Mouse (Mus musculus) kidney, adult 9 months (tissue): ENCODE measurements around the gene Spock2.

Source experiments
- DNase-seq: peaks from one replicate; pipeline ENCODE4 v3.0.0; 2022

The Spock2 gene

DNA sequence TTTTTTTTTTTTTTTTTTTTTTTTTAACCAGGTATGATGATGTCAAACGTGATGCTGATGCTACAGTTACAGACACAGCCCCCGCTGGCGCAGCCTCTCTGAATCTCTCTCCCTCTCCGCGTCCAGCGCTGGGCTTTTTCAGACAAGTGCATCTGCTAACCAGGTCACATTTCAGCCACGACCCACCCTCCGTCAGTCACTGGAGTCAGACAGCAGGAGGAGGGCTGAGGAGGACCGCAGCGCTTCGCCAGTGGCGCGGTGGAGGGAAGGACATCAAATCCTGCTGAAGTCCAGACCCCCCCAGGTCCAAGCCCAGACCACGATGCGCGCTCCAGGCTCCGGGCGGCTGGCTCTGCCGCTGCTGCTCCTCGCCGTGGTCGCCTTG, at the start of gene Spock2:
Spock2 (plus strand) TSS at position 74 of the 385 bp plus-strand sequence.
- no peak for DNase-seq

GRCm38 (mm10) chr10:60062173-60062572, 43.8 kb upstream of the Spock2 start:
- peak; percentile 80 for DNase-seq

GRCm38 (mm10) chr10:60062931-60063330, 43.1 kb upstream of the Spock2 start:
- peak; percentile 75 for DNase-seq

DNA sequence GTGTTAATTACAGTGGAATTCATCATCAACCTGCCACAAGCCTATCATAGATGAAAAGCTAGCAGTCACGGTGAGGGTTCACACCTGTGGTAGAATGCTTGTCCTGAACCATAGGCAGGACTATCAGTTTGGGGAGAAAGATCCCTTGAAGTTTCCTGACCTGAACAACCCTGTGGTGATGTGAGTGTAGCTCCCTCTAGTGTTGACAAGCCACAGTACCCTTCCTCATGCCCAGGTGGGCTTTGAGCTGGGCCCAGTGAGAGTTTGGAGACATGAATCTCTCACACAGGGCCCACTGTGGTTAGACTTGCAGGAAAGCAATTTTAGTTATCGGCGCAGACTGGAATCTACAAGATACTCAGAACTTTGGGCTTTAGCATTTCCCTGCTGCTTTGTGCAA, 39.5 kb upstream of the Spock2 start:
- DNase-seq: peak; percentile 64

- no peak for DNase-seq
These were observed 30.9 kb upstream of the Spock2 start for GRCm38 (mm10) chr10:60075159-60075558.

DNA sequence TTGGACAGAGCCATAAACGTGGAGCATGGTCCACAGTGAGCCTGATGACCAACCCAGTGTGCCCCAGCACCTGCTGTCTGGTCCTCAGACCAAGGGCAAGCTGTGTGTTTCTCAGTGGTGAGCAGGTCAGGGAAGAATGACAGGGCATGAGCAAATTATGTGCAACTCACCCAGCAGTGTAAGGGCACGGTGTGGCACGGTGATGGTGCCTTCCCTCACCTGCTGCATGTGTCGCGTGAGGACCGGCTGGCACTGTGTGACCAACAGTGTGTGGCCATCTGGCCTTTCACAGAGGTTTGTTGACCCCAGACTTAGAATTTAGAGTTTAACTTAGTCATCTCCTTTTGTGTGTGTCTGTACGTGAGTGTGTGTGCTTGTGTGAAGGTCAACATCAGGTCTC, 28.8 kb upstream of the Spock2 start:
- DNase-seq: no peak

DNA sequence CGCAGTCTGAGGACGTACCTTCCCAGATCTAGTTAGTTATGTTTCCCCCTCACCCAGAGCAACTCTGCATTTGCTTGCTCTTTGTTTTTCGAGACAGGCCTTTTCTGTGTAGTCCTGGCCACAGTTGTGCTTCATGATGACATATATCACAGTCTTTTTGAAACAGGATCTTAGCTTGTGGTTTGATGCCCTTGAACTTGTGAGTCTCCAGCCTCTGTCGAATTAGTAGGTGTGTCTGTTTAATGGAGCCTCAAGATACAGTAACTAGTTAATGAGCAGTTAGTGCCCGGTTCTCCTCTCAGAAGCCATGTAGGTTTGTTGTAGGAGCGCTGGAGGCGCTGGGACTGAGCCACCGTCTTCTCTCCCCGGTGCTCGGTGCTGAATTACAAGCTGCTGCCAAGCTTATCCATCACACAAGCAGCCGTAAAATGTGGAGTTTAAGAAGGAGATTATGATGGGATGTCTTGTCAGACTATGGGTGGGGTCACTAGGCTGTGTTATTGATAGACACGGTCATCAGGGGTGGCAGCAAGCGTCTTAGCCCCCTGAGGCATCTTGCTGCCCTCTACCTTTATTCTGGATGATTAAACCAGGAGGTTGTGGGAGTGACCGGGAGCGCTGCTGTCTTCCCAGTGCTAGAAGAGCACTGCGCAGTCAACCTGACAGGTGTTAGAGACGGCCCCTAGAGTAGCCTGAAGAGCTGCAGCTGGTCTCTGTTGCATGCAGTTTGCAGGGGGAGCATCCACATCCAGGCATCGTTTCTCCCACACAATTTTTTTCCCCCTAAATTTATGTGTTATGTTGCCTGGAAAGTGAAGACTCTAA, 28.1 kb upstream of the Spock2 start:
- no peak for DNase-seq

GRCm38 (mm10) chr10:60078561-60078917, 27.5 kb upstream of the Spock2 start:
- no peak for DNase-seq

GRCm38 (mm10) chr10:60080171-60080570, 25.8 kb upstream of the Spock2 start:
- no peak for DNase-seq

- DNase-seq: no peak
These were observed 25.4 kb upstream of the Spock2 start for GRCm38 (mm10) chr10:60080601-60080981.

DNA sequence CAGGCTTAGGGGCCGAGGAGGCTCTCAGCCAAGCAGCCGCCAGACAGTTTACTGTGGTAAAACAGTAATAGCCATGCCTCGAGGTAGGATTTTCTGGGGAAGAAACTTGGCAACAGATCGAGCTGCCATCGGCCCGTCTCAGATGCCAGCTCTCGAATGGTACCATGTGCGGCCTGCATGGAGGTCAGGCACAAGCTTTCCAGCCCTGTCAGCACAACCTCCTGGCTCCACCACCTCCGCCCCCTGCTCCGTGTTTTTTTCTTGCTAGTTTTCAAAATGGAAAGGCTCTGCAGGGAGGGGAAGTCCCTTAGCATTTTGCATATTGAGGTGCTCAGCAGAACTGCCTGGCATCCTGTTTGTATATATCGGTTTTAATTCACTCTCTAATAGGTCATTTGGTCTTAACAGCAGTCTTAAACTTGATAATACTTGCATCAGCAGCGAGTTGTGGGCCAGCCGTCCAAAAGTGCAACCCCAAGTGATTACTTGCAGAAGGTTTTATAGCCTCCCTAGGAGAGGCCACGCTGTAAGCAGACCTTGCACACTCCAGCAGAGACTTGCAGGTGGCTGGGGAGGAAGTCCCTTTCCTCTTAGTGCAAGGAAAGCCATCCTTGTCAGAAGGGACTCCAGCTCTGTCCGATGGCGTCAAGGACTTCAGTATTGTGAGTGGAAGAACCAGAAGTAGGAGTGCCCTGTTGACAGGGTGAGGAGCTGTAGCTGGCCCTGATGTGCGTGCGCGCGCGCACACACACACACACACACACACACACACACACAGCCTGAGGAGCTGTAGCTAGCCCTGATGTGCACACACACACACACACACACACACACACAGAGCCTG, 24.8 kb upstream of the Spock2 start:
- DNase-seq: peak; percentile 83

- peak; percentile 39 for DNase-seq
These were observed 24.1 kb upstream of the Spock2 start for GRCm38 (mm10) chr10:60081905-60082304.

GRCm38 (mm10) chr10:60084065-60084464, 22.0 kb upstream of the Spock2 start:
- DNase-seq: no peak

DNA sequence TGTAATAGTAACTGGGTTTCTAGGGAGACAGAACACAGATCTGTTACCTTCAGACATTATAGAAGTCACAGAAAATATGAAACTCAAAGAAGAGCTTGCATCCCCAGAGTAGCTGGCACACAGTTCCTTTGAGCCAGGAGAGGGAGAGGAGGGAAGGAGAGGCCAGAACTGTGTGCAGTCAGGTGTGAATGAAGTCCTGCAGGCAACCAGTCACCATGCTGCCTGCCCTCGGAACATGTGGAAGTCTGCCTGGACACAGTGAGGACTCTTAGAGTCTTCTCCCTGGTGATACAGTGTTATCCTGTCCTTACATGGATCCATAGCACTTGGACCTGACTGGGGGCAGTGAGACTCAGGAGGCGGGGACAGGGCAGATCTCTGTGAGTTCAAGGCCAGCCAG, 13.7 kb upstream of the Spock2 start:
- no peak for DNase-seq

DNA sequence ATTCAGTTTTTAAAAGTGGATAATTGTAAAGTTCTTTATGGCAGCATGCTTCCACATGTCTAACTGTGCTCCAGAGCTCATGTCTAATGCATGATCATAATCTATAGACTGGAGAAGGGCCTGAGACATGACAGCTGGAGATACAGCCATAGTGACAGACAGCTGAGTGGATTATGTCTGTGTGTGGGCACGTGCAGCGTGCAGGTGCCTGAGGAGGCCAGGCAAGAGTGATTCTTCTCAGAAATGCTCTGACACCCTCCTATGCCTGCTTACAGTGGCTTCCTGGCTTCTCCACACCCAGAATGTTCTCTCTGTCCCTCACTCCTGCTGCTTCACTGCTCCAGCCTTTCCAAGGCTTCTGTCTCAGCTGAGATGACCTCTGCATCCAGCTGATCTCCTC, 12.3 kb upstream of the Spock2 start:
- no peak for DNase-seq

GRCm38 (mm10) chr10:60095558-60095957, 10.5 kb upstream of the Spock2 start:
- no peak for DNase-seq

GRCm38 (mm10) chr10:60096302-60096701, 9.7 kb upstream of the Spock2 start:
- DNase-seq: no peak

- DNase-seq: no peak
These were observed 8.9 kb upstream of the Spock2 start for GRCm38 (mm10) chr10:60097146-60097545.

DNA sequence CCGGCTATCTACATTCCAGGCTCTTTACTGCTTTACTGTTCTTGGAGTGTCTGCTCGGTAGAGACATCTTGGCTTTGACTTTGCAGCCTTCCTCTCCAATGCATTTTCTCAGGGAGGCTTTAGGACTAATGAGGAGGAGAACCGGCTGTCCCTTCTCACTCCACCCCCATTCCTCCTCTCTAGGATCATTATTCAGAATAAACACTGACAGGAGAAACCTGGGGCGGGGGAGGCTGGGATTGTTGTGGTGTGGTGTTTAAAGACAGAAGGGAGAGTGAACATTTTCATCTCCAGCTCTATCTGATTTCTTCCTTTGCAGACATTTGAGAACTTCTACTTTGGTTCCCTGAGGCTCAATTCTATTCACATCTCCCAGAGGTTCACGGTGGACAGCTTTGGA, 8.2 kb upstream of the Spock2 start:
- no peak for DNase-seq

DNA sequence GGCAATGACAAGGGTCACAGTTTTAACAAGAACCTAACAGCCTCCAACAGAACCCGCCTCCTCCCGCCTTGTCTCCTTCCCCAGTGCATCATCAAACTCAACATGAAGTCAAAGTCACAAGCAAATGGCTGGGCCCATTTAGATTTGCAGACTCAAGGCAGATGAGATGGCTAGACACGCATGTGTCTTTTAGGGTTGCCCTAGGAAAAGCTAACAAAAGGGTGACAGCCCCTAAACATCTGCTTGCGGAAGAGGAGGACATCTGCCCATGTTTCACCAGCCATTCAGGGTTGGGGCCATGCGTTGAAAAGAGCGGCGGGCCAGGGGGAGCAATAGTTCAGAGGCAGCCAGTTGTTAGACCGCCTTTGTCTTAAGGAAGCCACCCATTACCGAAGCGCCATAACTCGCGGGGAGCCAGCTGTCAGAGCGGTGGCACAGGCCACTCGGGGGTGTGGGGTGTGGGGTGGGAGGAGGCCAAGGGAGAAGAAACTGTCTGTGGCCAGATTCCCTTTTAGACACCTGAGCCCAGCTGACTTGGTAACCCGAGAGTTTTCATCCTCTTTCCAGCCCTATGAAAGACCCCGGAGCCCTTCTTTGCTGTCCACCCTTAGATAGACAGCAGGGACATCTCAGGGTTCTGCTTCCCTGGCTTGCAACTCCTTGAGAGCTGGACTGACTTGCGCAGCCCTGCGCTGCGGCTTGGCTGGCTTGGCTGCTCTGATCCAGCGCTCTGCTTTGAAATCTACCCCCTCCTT, 451 bp upstream of the Spock2 start:
- no peak for DNase-seq

- DNase-seq: no peak
These were observed 640 bp downstream of the Spock2 start for GRCm38 (mm10) chr10:60106531-60107186.

GRCm38 (mm10) chr10:60107448-60107847, 1.4 kb downstream of the Spock2 start:
- DNase-seq: no peak
